Mouse (Mus musculus) MEL (cell line): ENCODE measurements around the gene Gpc1. TPM values are rescaled to one million over a fixed set of nuclear protein-coding genes. Genes with fewer than 3 reads are reported as not detected.

ENCODE experiments used
- DNase-seq: peaks from one replicate; pipeline ENCODE4 v3.0.0; 2011; ENCODE audit warnings: low read depth, low spot score
- H3K27ac ChIP-seq: 2 replicates; pipeline ENCODE4 v1.5.1; 2012; ENCODE audit warnings: low read depth, mild to moderate bottlenecking, control low read depth, low read length, moderate library complexity; ENCODE audit not compliant: control insufficient read depth
- H3K27me3 ChIP-seq, 2 experiments: fragments of 150-350 bp in 1 of 2; sonication (generic) in 1 of 2; 2 replicates each; pipeline ENCODE4 v1.6.1; 2012; ENCODE audit warnings: low read length in 2 of 2, mild to moderate bottlenecking in 2 of 2, improper control_type of control experiment in 1 of 2, moderate library complexity in 1 of 2; ENCODE audit not compliant: insufficient read depth in 2 of 2, control insufficient read depth in 1 of 2
- H3K36me3 ChIP-seq, 2 experiments: 2 replicates each; pipeline ENCODE4 v1.6.1; 2012 to 2014; ENCODE audit warnings: low read length in 2 of 2, improper control_type of control experiment in 1 of 2, inconsistent platforms in 1 of 2, mild to moderate bottlenecking in 1 of 2; ENCODE audit not compliant: insufficient read depth in 2 of 2, control insufficient read depth in 1 of 2
- H3K4me1 ChIP-seq, 2 experiments: fragments of 150-350 bp in 1 of 2; sonication (generic) in 1 of 2; 2 replicates each; pipeline ENCODE4 v1.6.1; 2012; ENCODE audit warnings: low read length in 2 of 2, improper control_type of control experiment in 1 of 2, mild to moderate bottlenecking in 1 of 2; ENCODE audit not compliant: insufficient read depth in 2 of 2, control insufficient read depth in 1 of 2
- H3K4me3 ChIP-seq, 2 experiments: fragments of 150-350 bp in 1 of 2; sonication (generic) in 1 of 2; 2 replicates each; pipeline ENCODE4 v1.5.1; 2012; ENCODE audit warnings: low read depth in 2 of 2, low read length in 2 of 2, mild to moderate bottlenecking in 2 of 2, moderate library complexity in 2 of 2, control low read depth in 1 of 2, improper control_type of control experiment in 1 of 2; ENCODE audit not compliant: control insufficient read depth in 1 of 2, insufficient read depth in 1 of 2
- H3K79me2 ChIP-seq: 2 replicates; pipeline ENCODE4 v1.6.1; 2012; ENCODE audit warnings: mild to moderate bottlenecking, low read length, moderate library complexity; ENCODE audit not compliant: control insufficient read depth, poor library complexity, insufficient read depth
- H3K9ac ChIP-seq: 2 replicates; pipeline ENCODE4 v1.6.1; 2012; ENCODE audit warnings: low read depth, mild to moderate bottlenecking, control low read depth, low read length, moderate library complexity; ENCODE audit not compliant: control insufficient read depth, poor library complexity, severe bottlenecking
- H3K9me3 ChIP-seq: fragments of 150-350 bp; sonication (generic); replicated peaks from 2 replicates; pipeline ENCODE4 v1.6.1; 2012; ENCODE audit warnings: mild to moderate bottlenecking, low read length, improper control_type of control experiment, moderate library complexity; ENCODE audit not compliant: insufficient read depth
- CHD1 ChIP-seq: IDR thresholded peaks from 2 replicates; pipeline ENCODE4 v1.6.1; 2012; ENCODE audit warnings: low read depth, mild to moderate bottlenecking, inconsistent platforms, low read length, improper control_type of control experiment
- CTCF ChIP-seq, 3 experiments: IDR thresholded peaks in 2 of 3; conservative IDR thresholded peaks in 1 of 3; 2 replicates each; pipeline ENCODE4 v1.5.1; 2011 to 2012; ENCODE audit warnings: low read length in 3 of 3, low read depth in 2 of 3, mild to moderate bottlenecking in 2 of 3, improper control_type of control experiment in 1 of 3, inconsistent platforms in 1 of 3, mixed read lengths in 1 of 3, moderate library complexity in 1 of 3; ENCODE audit not compliant: control insufficient read depth in 1 of 3, insufficient read depth in 1 of 3, poor library complexity in 1 of 3, severe bottlenecking in 1 of 3
- E2F4 ChIP-seq: IDR thresholded peaks from 2 replicates; pipeline ENCODE4 v1.6.1; 2011; ENCODE audit warnings: low read depth, low read length, improper control_type of control experiment, borderline replicate concordance
- EP300 ChIP-seq, 2 experiments: IDR thresholded peaks; 2 replicates each; pipeline ENCODE4 v1.6.1; 2011; ENCODE audit warnings: improper control_type of control experiment in 2 of 2, low read length in 2 of 2, low read depth in 1 of 2, mild to moderate bottlenecking in 1 of 2
- GATA1 ChIP-seq: IDR thresholded peaks from 2 replicates; pipeline ENCODE4 v1.6.1; 2011; ENCODE audit warnings: low read depth, low read length, improper control_type of control experiment
- KAT2A ChIP-seq: conservative IDR thresholded peaks from 2 replicates; pipeline ENCODE4 v1.6.1; 2012; ENCODE audit warnings: low read depth, low read length, improper control_type of control experiment, inconsistent platforms
- MAFK ChIP-seq: IDR thresholded peaks from 2 replicates; pipeline ENCODE4 v1.6.1; 2011; ENCODE audit warnings: low read depth, mild to moderate bottlenecking, low read length, improper control_type of control experiment, borderline replicate concordance
- MAX ChIP-seq: IDR thresholded peaks from 2 replicates; pipeline ENCODE4 v1.6.1; 2011; ENCODE audit warnings: low read length, improper control_type of control experiment
- MXI1 ChIP-seq: IDR thresholded peaks from 2 replicates; pipeline ENCODE4 v1.6.1; 2011; ENCODE audit warnings: mild to moderate bottlenecking, low read depth, low read length, improper control_type of control experiment
- POLR2AphosphoS5 ChIP-seq: IDR thresholded peaks from 2 replicates; pipeline ENCODE4 v1.6.1; 2012; ENCODE audit warnings: low read depth, borderline replicate concordance, mild to moderate bottlenecking, inconsistent platforms, low read length, moderate library complexity, mixed read lengths
- TAL1 ChIP-seq: IDR thresholded peaks from 2 replicates; pipeline ENCODE4 v1.6.1; 2012; ENCODE audit warnings: mild to moderate bottlenecking, inconsistent platforms, low read length, moderate library complexity, mixed read lengths
- TCF12 ChIP-seq: IDR thresholded peaks from 2 replicates; pipeline ENCODE4 v1.6.1; 2014; ENCODE audit warnings: low read depth, mild to moderate bottlenecking, inconsistent platforms, low read length, improper control_type of control experiment, moderate library complexity
- USF1 ChIP-seq: IDR thresholded peaks from 2 replicates; pipeline ENCODE4 v1.6.1; 2014; ENCODE audit warnings: low read depth, mild to moderate bottlenecking, inconsistent platforms, low read length, improper control_type of control experiment, moderate library complexity
- USF2 ChIP-seq, 2 experiments: IDR thresholded peaks; 2 replicates each; pipeline ENCODE4 v1.6.1; 2011 to 2012; ENCODE audit warnings: improper control_type of control experiment in 2 of 2, low read length in 2 of 2, borderline replicate concordance in 1 of 2, inconsistent platforms in 1 of 2, low read depth in 1 of 2, mild to moderate bottlenecking in 1 of 2; ENCODE audit not compliant: insufficient read depth in 1 of 2
- ZMIZ1 ChIP-seq: IDR thresholded peaks from 2 replicates; pipeline ENCODE4 v1.6.1; 2012; ENCODE audit warnings: low read depth, mild to moderate bottlenecking, inconsistent platforms, low read length, improper control_type of control experiment, moderate library complexity
- ZNF384 ChIP-seq: IDR thresholded peaks from 2 replicates; pipeline ENCODE4 v1.6.1; 2012; ENCODE audit warnings: low read depth, mild to moderate bottlenecking, inconsistent platforms, low read length, improper control_type of control experiment
- polyA plus RNA-seq, 2 experiments: library from polyadenylated mRNA; stranded (reverse) in 1 of 2; unstranded in 1 of 2; fragments of >175 nt in 1 of 2; fragments of >200 nt in 1 of 2; gene quantifications; 2 replicates each; pipeline versions ENCODE4 v1.2.1 to v1.2.4; 2012; ENCODE audit warnings: low replicate concordance in 2 of 2, low read depth in 1 of 2; ENCODE audit not compliant: insufficient read length in 2 of 2, insufficient read depth in 1 of 2, missing spikeins in 1 of 2
- total RNA-seq: library from RNA; depleted of rRNA; stranded (reverse); fragments of 300-350 nt; gene quantifications from 2 replicates; pipeline ENCODE4 v1.2.3, GENCODE M21; 2012

The Gpc1 gene
- total and polyA plus RNA-seq, 3 experiments: 0.23 to 3.6 TPM; not detected in 1

DNA sequence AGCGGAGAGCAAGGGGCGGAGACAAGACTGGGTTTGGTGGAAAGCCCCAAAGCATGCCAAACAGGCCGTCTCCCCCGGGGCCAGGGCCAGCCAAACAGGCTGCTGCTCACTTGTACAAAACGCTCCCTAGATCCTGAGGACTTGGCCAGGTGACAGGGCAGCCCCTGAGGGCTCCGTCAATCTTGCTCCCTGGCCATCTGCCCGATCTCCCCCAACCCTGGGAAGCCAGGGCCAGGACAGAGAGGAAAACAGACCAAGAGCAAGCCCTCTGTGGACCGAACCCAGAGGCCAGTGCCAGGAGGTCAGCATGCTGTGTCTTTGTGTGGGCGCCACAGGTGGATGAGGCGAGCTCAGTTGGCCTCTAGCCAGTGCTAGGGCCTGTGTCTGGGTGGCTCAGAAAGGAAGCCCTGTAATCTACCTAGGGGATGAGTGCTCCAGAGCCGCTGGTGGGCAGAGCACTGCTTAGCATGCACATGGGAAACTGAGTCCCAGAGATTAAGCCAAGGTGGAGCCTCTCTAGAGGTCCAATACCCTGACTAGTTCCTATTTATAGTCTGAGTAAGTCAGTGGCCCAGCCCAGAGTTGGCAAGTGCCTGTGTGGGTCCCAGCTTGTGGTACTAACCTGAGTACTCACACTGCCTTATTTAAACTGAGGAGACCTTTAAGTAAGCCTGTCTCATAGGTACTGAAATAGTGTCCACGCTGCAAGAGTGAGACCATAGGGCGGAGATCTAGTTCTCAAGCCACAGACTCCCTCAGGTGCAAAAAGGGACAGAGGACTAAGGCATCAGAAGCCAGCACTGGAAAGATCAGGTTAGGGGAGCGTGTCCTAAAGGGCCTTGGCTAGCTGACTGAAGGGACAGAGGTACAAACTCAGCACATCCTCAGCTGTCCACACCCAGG is 6.7 kb downstream of the Gpc1 start:
- Histone ChIP-seq H3K4me3 (no peak overlapping the region), H3K9ac (no peak overlapping the region), H3K79me2 (no peaks in the 10 kb centered on the region), H3K27me3 (no peaks in the 10 kb centered on the region), H3K4me1 (no peaks in the 10 kb centered on the region), H3K9me3 (no peaks in the 10 kb centered on the region), H3K27ac (no peak overlapping the region), H3K36me3 (no peaks in the 10 kb centered on the region)
- no peak for DNase-seq
- TF ChIP-seq ZNF384 (no peak), ZMIZ1 (no peak), TAL1 (no peak), CTCF (IDR thresholded peaks at IDR 0.05 in 2 of 3, conservative IDR thresholded peaks at IDR 0.05 in 1 of 3; ENCODE audit: control insufficient read depth in 1 of 3, insufficient read depth in 1 of 3, low read depth in 2 of 3, low read length in 3 of 3, poor library complexity in 1 of 3, severe bottlenecking in 1 of 3) (no peak), USF2 (IDR thresholded peaks at IDR 0.05; ENCODE audit: borderline replicate concordance in 1 of 2, insufficient read depth in 1 of 2, low read depth in 1 of 2, low read length in 2 of 2) (no peak), EP300 (IDR thresholded peaks at IDR 0.05; ENCODE audit: low read depth in 1 of 2, low read length in 2 of 2) (no peak), TCF12 (no peak), MAFK (no peak), POLR2AphosphoS5 (no peak), E2F4 (no peak), KAT2A (no peak), MXI1 (no peak)

DNA sequence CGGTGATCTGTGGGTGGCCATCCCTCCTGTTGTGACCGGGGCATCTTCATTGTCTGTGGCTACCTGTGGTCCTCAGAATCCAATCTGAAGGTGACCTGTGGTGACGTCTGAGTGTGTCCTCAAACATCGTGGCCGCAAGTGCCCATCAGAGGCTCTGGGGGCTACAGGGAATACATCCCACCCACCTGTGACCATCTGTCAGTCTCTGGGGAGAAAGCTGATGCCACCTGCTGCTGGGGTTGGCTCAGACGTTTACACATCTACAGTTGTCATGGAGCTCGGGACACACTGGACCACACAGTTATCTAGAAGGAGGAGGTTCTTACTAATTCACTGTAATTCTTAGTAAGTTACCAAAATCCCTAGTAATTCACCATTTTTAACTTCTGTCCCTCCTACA is 7.8 kb downstream of the Gpc1 start:
- H3K9ac ChIP-seq: no peak overlapping the region
- no peak for DNase-seq
- TF ChIP-seq GATA1 (no peak), MAX (no peak), E2F4 (no peak), USF1 (no peak), CHD1 (no peak)
- no peaks in the 10 kb centered on the region for H3K4me1 ChIP-seq
- no peak overlapping the region for H3K27ac ChIP-seq
- no peaks in the 10 kb centered on the region for H3K27me3 ChIP-seq
- H3K79me2 ChIP-seq: no peaks in the 10 kb centered on the region
- H3K9me3 ChIP-seq: no peaks in the 10 kb centered on the region
- H3K36me3 ChIP-seq: no peaks in the 10 kb centered on the region
- H3K4me3 ChIP-seq: no peak overlapping the region
